Mouse (Mus musculus): ENCODE measurements around the gene Gm16181.
A peak's percentile ranks its signal among the peaks of the same experiment; 100 is the strongest.

The Gm16181 gene

DNA sequence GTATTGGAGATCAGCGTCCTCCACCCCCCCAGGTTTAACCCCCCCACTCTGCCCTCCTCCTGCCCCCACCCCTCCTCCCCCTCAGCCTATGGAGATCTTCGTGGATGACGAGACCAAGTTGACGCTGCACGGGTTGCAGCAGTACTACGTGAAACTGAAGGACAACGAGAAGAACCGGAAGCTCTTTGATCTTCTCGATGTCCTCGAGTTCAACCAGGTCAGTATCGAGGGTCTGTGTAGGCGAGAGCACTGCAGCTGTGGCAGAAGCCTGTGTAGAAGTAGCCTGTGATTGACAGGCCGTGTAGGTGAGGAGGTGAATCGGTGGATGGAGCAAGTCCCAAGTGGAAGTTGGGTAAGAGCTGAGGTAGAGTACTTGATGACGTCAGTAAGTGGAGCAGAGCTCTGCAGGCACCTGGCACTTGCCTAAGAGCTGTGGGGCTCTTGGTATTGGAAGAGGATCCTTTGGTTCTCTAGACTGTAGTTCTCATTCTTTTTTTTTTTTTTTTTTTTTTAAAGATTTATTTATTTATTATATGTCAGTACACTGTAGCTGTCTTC, 30.6 kb downstream of the Gm16181 start:
- DNase-seq = no peak

DNA sequence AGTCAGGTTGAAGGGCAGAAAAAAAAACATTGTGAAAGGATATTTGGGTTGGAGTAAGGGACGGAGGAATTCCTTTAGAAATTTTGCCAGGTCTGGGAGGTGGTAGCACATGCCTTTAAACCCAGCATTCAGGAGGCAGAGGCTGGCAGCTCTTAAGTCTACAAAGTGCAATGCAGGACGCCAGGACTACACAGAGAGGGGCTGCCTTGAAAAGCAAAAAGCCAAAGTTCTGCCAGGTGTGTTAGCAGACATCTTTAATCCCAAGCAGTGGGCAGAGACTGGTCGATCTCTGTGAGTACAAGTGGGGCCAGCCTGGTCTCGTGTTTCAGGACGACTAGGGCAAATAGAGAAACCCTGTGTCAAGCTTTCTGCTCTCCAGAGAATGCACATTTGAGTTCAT, 31.3 kb downstream of the Gm16181 start:
- no peak for DNase-seq

DNA sequence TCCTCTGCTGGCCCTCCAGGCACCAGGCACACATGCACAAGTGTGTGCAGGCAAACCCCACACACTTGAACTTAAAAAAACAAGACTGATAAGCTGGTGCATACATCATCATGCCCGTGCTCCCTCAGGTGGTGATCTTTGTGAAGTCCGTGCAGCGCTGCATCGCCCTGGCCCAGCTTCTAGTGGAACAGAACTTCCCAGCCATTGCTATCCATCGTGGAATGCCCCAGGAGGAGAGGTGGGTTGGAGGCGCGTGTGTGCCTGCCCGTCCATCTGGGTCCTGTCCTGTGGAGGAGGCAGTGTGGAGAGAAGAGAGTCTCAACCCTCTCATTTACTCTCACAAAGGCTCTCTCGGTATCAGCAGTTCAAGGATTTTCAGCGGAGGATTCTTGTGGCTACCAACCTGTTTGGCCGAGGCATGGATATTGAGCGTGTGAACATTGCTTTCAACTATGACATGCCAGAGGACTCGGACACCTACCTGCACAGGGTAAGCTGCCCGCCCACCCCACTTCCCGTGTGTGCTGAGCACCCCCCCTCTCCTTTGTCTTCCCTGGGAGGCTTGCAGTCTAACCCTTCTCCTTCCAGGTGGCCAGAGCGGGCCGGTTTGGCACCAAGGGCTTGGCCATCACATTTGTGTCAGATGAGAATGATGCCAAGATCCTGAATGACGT, 32.1 kb downstream of the Gm16181 start:
- DNase-seq = no peak

DNA sequence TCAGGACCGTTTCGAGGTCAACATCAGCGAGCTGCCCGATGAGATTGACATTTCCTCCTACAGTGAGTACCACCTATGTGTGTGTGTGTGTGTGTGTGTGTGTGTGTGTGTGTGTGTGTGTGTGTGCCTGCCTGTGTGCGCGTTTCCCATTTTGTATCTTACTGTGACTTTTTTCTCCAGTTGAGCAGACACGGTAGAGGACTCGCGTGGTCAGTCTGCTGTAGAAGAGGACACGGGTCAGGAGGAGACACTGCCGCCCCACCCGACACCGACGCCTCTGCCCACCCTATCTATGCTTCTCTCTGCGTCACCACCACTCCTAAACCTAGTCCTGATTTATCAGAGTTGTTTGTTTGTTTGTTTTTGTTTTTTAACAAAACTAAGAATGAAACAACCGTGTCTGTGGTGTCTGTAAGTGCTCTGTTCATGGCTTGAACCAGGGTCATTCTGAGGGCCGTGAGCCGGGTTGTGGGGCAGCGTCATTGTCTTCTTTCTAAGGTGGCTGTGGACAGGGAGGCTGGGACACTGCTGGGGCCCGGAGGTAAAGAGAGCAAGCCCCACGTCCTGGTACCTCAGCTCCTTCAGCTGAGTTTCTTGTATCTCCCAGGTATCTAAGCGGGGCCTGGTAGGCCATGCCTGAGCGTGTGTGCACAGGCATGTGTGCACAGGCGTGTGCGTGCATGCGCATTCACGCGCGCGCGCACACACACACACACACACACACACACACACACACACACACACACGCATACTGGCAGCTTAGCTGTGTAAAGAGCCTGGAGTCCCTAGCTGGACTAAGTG, 32.9 kb downstream of the Gm16181 start:
- DNase-seq = no peak

DNA sequence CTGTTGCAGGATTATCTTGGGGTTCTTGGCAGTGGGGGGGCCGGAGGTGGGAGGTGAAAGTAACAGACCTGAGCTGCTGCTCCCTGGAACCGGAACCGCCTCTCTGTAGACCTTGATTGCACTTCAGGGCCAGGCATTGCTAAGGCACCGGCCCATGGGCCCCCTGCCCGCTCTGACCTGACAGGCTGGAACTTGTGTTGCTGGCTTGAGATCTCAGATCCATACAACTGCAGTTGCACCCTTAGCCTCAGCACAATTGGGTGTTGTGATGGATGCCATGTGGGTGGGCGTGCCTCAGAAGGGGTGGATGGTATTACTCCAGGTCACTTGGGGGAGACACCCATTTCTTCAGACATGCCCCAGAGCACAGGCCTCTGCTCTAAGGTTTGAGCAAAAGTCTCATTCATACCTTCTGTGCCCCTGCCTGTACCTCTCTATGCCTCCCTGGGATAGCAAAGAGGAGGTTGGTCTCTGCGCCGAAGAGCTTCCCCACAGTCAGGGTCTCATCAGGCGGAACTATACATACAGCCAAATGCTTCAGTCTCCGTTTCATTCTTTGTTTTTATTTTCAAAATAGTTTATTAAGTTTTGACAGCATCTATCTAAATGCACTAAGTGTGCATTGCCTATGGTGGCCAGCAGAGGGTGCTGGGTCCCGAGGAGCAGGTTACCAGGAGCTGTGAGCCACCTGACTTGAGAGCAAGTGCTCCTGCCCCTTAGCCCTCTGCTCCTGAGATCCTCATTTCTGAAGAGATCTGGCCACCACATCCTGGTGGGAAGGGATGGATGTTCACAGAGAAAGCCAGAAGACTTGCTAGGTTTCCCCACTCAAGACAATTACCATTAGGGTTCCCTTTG, 33.8 kb downstream of the Gm16181 start:
- peak; percentile 52 for DNase-seq

DNA sequence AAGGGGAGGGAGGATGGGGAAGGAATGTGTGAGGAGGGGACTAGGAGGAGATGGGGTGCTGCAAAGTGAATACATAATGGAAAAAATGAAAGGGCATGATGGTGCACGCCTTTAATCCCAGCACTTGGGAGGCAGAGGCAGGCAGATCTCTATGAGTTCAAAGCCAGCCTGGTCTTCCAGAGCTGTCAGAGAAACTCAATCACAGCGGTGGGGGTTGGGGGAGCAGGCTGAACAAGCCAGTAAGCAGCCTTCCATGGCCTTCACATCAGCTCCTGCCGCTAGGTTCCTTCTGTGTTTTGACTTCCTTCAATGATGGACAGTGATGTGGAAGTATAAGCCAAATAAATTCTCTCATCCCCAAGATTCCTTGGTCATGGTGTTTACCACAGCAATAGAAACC, 34.7 kb downstream of the Gm16181 start:
- DNase-seq = no peak

DNA sequence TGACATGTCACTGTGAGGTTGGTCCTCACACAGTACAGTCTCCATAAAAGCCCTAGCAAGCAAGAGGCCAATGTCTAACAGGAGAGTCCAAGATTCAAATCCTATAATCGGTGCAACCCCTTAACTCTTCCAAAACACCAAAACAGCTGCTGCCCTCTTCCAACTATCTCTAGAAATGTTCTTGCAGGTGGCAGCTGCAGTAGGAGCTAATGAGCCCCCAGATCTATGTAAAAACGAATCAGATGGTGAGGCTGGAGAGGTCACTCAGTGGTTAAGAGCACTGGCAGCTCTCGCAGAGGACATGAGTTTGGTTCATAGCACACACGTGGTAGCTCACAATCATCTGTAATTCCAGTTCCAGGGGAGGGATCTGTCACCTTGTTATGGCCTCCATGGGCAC, 35.1 kb downstream of the Gm16181 start:
- no peak for DNase-seq

DNA sequence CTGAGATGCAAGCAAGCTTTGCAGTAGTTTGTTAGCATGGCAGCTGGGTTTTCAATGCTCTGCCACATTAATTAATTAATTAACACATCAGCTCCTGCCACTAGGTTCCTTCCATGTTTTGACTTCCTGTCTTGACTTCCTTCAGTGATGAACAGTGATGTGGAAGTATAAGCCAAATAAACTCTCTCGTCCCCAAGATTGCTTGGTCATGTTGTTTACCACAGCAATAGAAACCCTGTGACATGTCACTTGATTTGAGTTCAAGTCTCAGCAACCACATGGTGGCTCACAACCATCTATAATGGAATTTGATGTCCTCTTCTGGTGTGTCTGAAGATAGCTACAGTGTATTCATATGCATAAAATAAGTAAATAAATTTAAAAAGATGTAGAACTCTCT, 36.7 kb downstream of the Gm16181 start:
- DNase-seq = no peak

DNA sequence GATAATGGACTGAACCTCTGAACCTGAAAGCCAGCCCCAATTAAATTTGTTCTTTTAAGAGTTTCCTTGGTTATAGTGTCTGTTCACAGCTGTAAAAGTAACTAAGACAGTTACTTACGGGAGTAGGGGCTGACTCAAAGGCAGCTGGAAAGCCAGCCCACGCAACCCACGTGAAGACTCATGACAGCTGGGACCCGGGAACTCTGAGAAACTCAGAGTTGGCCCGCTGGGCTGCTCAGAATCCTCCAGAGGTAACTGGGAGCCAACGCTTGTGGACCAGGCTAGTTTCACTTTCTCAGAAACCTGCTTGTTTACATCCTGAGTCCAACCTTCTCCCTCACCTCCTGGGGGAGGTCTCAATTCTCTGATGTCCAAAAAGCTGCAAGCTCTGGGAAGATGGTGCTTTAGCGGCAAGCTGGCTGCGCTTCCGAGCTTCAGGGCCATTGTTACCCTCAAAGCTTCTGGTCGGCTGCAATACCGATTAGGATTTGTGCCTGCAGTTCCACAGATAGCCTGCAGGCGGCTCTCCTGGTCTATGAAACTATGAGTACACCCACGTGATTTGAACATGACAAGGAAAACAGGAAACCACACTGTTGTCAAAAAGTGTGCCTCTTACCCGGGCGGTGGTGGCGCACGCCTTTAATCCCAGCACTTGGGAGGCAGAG, 37.3 kb downstream of the Gm16181 start:
- DNase-seq = peak; percentile 90

DNA sequence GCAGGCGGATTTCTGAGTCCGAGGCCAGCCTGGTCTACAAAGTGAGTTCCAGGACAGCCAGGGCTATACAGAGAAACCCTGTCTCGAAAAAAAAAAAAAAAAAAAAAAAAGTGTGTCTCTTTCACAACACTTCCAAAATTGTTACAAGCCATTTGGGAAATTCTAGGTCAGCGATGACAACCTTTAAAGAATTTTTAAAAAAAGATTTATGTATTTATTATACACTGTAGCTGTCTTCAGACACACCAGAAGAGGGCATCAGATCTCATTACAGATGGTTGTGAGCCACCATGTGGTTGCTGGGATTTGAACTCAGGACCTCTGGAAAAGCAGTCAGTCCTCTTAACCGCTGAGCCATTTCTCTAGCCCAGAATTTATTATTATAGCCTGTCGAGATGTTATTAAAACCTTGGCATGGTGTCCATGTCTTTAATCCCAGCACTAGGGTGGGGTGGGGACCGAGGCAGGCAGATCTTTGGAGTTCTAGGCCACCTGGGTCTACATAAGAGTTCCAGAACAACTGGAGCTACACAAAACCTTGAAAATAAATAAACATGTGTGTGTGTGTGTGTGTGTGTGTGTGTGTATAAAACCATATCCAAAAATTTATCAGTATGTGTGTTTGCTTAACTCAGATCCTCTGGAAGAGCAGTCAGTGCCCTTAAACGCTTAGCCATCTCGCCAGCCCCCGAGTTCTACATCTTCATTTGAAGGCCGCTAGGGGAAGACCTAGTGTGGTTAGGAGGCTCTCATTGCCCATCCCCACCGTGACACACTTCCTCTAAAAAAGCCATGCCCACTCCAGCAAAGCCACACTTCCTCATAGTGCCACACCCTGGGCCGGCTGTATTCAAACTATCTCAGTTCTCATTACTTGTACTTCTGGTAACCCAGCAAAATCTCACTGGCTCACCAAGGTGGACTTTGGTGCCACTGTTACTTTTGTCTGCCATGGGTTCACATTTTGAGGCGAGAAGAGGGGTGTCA, 38.2 kb downstream of the Gm16181 start:
- DNase-seq = no peak

DNA sequence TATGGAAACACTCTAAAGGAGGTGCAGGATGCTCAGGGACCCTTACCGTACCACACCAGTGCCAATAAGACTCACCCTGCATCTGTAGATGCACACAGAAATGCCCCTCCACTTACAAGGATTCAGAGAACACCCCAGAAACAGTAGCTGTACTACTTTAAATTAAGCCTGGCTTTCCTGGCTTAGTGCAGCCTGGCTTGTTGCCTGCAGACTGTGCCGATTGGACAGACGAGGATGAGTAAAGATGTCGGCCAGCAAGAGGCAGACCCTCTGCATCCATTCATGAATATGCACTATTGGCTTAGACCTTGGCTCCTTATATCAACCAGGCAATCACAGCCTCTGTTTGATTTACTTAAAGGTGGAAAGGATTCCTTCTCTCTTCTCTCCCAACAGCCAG, 39.0 kb downstream of the Gm16181 start:
- no peak for DNase-seq

DNA sequence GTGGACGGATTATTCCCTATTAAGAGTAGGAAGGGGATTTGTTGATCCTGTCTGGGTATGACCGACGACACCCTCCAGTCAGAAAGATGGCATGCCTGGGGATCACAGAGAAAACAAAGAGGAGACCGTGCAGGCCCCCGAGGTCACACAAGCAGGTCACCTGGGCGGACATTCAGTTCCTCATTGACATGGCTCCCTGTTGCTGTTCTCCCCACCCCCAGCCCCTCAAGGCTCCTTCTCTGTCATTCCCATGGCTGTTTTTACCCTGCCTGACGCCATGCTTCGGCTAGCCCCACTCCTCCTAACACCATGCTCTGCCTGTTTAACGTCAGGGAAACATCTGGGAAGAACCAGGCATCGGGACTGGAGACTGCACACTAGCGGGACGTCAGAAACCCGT, 41.0 kb downstream of the Gm16181 start:
- DNase-seq = no peak

DNA sequence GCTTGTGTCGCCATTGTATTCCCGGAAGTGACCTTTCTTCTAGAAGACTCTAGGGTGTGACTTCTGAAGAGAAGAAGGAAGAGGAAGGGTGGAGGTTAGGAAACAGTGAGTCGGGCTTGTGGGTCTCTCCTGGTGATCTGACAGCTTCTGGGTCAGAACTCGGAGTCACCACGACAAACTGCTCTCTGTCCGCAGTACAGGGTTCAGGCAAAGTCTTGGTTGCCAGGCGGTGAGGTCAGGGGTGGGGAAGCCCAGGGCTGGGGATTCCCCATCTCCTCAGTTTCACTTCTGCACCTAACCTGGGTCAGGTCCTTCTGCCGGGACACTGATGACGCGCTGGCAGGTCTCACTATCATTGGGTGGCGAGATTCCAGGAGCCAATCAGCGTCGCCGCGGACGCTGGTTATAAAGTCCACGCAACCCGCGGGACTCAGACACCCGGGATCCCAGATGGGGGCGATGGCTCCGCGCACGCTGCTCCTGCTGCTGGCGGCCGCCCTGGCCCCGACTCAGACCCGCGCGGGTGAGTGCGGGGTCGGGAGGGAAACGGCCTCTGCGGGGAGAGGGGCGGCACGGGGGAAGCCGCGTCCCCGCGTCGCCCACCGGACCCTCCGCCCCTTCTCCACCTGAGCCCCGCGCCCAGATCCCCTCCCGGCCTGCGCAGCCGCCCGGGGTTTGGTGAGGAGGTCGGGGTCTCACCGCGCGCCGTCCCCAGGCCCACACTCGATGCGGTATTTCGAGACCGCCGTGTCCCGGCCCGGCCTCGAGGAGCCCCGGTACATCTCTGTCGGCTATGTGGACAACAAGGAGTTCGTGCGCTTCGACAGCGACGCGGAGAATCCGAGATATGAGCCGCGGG, 42.3 kb downstream of the Gm16181 start, which contains the start of gene H2-D1:
Gene H2-D1 (plus strand): TSS at position 67 of the 859 bp plus-strand sequence.
- DNase-seq = peak; percentile 98

DNA sequence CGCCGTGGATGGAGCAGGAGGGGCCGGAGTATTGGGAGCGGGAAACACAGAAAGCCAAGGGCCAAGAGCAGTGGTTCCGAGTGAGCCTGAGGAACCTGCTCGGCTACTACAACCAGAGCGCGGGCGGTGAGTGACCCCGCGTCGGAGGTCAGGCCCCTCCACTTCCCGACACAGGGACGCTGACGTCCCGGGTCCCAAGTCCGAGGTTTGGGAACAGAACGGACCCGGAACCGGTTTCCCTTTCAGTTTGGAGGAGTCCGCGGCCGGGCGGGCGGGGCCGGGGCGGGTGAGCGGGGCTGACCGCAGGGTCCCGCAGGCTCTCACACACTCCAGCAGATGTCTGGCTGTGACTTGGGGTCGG, 42.9 kb downstream of the Gm16181 start:
- DNase-seq = no peak

DNA sequence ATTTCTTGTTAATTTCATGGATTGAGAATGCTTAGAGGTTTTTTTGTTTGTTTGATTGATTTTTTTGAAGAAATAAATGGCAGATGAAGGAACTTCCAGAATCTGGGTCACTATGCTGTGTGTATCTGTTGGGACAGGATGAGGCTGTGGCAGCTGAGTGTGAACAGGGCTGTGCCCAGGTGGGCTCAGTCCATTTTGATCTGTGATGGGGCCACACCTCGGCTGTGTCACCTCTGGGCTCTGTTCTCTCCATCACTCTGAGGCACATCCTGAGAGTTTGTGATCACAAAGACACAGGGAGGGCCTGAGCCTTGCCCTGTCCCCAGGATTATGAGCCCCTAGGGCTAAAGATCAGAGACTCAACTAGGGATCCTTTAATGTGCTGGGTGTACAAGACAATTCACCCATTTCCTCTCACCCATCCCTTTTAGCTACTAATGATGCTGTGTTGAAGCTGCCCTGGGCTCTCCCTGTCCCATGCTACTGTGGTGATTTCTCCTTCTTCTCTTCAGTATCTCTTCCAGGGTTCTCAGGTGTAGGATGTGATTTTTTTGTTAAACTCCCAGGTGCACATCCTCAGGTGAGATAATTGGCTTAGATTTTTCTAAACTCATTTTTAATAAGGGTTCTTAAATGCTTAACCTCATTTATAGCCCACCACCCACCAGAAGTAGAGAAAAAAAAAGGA, 46.9 kb downstream of the Gm16181 start:
- no peak for DNase-seq

DNA sequence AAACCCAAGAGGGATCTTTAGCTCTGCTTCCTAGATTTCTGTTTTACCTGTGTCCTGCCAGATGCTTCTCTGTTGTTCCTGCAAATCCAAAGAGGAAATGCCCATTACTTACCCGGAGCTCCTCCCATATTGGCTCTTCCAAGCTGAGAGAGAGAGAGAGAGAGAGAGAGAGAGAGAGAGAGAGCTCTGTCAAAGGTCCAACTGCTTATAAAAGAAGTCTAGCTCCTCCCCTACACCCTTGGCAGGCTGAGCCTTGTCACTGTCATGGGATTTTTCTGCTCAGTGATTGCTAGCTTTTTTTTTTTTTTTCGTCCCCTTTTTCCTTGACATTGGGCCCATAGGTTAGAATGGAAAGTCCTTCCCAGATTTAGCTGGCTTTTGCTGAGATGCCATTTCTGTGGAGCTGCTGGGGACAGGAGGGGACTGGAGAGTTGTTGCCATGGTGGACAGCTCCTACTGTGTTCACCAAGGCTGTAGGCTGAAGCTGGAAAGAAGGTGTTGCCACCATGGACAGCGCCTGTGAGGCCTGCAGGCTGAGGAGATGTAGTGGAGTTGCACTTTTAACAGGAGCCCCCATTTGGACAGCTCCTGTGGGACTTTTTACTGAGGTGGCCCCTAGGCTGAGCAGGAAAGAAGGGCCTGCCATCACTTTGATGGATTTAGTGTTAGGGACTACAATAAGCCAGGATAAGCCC, 49.2 kb downstream of the Gm16181 start:
- no peak for DNase-seq

DNA sequence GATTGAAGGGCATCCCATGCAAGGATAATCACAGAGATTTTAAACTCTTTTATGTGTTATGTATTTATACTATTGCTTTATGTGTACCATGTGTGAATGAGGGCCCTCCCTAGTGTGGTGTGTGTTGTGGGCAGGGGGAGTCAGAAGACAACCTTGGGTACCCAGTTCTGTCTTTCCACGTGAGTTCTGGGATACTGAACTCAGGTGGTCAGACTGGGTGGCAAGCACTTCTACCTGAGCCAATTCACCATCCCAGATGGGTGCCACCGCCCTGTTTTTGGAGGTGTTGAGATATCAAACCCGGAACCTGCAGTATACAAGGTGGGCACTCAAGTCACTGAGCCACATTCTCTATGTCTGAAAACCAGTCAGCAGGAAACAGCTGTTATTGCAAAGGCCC, 51.6 kb downstream of the Gm16181 start:
- DNase-seq = no peak

Measured in right cerebral cortex, postnatal 4 days (tissue).